8 mouse cellular contexts compared by ENCODE assay signal in genomic region chr19:8802130-8802821, GRCm38 (mm10). TPM values are rescaled to one million over a fixed set of nuclear protein-coding genes. Genes with fewer than 3 reads are reported as not detected.
DNase-seq lines count a peak whose midpoint lies in the region; ATAC-seq lines count a peak whose summit lies in the region.

Gene Zbtb3 (plus strand): TSS chr19:8802555.

- ATAC-seq in hindbrain, embryonic 14.5 days (ENCODE audit: low FRiP score) = peak; percentile 98

- H3K4me3 ChIP-seq in hindbrain, embryonic 14.5 days (replicated peaks; ENCODE audit: low read length) = peak within 1 kb of the TSS; percentile 44

- peak within 1 kb of the TSS; percentile 84 for H3K27ac ChIP-seq in hindbrain, embryonic 14.5 days

- H3K36me3 ChIP-seq in hindbrain, embryonic 14.5 days (replicated peaks; ENCODE audit: control insufficient read depth, insufficient read depth) = peaks cover 27% of the 10 kb centered on the region

- WGBS in hindbrain, embryonic 14.5 days = under 1% methylated on average over 30 of the region's 30 CpGs

- DNase-seq in R1 (ENCODE audit: low read depth, low spot score) = peak; percentile 100
- DNase-seq in cerebellum, postnatal 25 days = peak; percentile 93 to 94
- peak; percentile 87 to 91 for DNase-seq in frontal cortex, postnatal 25 days (ENCODE audit: low spot score in 2 of 2)
- DNase-seq in hindbrain, embryonic 14.5 days (ENCODE audit: low spot score) = peak; percentile 95
- DNase-seq in layer of hippocampus, postnatal 36 days = peak; percentile 93 to 95
- peak; percentile 99 for DNase-seq in lung, postnatal 36 days
- peak; percentile 99 for DNase-seq in retina, postnatal 1 day
- DNase-seq in urinary bladder, adult 18-20 months (ENCODE audit: low spot score in 2 of 2) = peak; percentile 81 to 94

- H3K27me3 ChIP-seq in hindbrain, embryonic 14.5 days (ENCODE audit: control insufficient read depth, insufficient read depth, low read length) = no peaks in the 10 kb centered on the region

- peak within 1 kb of the TSS; percentile 57 for H3K9ac ChIP-seq in hindbrain, embryonic 14.5 days

- no peaks in the 10 kb centered on the region for H3K9me3 ChIP-seq in hindbrain, embryonic 14.5 days (ENCODE audit: control insufficient read depth, low read length)

- peaks cover 18% of the 10 kb centered on the region for H3K4me1 ChIP-seq in hindbrain, embryonic 14.5 days (replicated peaks; ENCODE audit: control insufficient read depth, insufficient read depth, low read length)

- peak within 1 kb of the TSS; percentile 84 for H3K4me2 ChIP-seq in hindbrain, embryonic 14.5 days (replicated peaks)

RNA-seq across cellular contexts. Expression of gene Zbtb3, which starts in this region (rescaled TPM):
- 6.8 and 7.1 TPM in 2 replicates for polyA plus RNA-seq in hindbrain, embryonic 14.5 days (2014; fragmentation: Nextera tagmentation; extraction: Ambion mirVana)
- total RNA-seq in layer of hippocampus, postnatal 36 days (2021) = 1 to 10 TPM; 6.8 to 7.1 TPM

Comparison
In these comparisons a context has a peak if more than half of its experiments do, and no peak if none do; other contexts are left out.
1. Peak in every context shown above with its lines: DNase-seq, ATAC-seq, H3K4me3 ChIP-seq and H3K27ac ChIP-seq.